Mouse (Mus musculus) heart, embryonic 12.5 days (tissue): Measurements from ENCODE around the gene Slc10a7. TPM values are rescaled to one million over a fixed set of nuclear protein-coding genes. Genes with fewer than 3 reads are reported as not detected.

Experiments
- ATAC-seq: fragments of 200-750 bp; cut with Nextera tagmentation; 2 replicates; pipeline ENCODE4 v1.8.0; 2017; ENCODE audit warnings: moderate TSS enrichment, moderate library complexity; ENCODE audit not compliant: insufficient number of reproducible peaks, low FRiP score
- H3K27ac ChIP-seq: fragments of 300-500 bp; sonication (generic); 2 replicates; pipeline ENCODE4 v1.5.1; 2016; ENCODE audit warnings: mild to moderate bottlenecking, moderate library complexity; ENCODE audit not compliant: poor library complexity, severe bottlenecking
- H3K27me3 ChIP-seq: fragments of 300-500 bp; sonication (generic); replicated peaks from 2 replicates; pipeline ENCODE4 v1.6.1; 2016; ENCODE audit warnings: mild to moderate bottlenecking, moderate library complexity
- H3K36me3 ChIP-seq: fragments of 300-500 bp; sonication (generic); 2 replicates; pipeline ENCODE4 v1.6.1; 2016; ENCODE audit warnings: mild to moderate bottlenecking, moderate library complexity
- H3K4me1 ChIP-seq: fragments of 300-500 bp; sonication (generic); replicated peaks from 2 replicates; pipeline ENCODE4 v1.6.1; 2016; ENCODE audit warnings: mild to moderate bottlenecking
- H3K4me2 ChIP-seq: fragments of 300-500 bp; sonication (generic); 2 replicates; pipeline ENCODE4 v1.6.1; 2016; ENCODE audit warnings: mild to moderate bottlenecking, moderate library complexity
- H3K4me3 ChIP-seq: fragments of 300-500 bp; sonication (generic); 2 replicates; pipeline ENCODE4 v1.5.1; 2016; ENCODE audit warnings: mild to moderate bottlenecking
- H3K9ac ChIP-seq: fragments of 300-500 bp; sonication (generic); 2 replicates; pipeline ENCODE4 v1.6.1; 2016; ENCODE audit warnings: mild to moderate bottlenecking, moderate library complexity
- H3K9me3 ChIP-seq: fragments of 300-500 bp; sonication (generic); replicated peaks from 2 replicates; pipeline ENCODE4 v1.6.1; 2016; ENCODE audit warnings: mild to moderate bottlenecking, moderate library complexity
- WGBS: fragments of 180-500 bp; shearing (Covaris S2); methylation state at CpG from one replicate; pipeline ENCODE4 v1.1.7; 2016; 5-methylcytosine and 5-hydroxymethylcytosine counted together
- polyA plus RNA-seq: library from polyadenylated mRNA; unstranded; fragments of >200 nt; fragmentation: Nextera tagmentation; extraction: Ambion mirVana; gene quantifications from 2 replicates; pipeline ENCODE4 v1.2.1, GENCODE M21; 2016

Gene Slc10a7
- polyA plus RNA-seq, 1 experiment from 2014 or later: 12.9 TPM

DNA sequence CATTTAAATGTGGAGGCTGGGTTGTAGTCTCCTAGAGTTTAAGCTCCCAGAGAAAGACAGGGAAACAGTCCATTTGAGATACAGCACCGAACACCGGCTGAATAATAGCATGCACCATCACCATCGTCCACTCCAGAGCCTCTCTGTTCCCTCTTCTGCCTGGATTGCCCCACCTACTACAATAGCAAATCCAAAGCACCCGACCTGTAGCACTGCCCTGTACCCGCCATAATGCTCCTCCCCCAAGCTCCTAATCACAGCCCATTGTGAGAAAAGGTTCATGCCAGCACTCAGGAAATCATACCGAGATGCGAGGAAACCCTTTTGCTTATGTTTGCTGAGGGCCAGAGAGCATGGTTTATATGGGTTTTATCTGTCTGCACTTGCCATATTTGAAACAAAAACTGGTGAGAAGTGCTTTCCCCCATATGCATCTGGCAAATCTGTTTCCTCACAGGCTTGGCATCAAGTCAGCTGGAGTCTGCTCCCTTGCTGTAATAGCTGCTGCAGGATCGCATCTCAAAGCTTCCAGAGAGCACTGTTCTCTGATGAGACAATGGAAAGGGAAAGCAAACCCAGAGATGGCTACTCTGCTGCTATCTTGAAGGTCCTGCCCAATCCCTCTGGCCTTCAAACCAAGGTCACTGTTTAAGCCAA is 138.0 kb downstream of the Slc10a7 start:
- Histone ChIP-seq H3K9me3 (peaks cover 5% of the 10 kb centered on the region), H3K4me2 (no peak overlapping the region), H3K36me3 (peaks cover 4% of the 10 kb centered on the region; the same call in 1 of the 2 replicates), H3K4me3 (no peak overlapping the region), H3K27me3 (no peaks in the 10 kb centered on the region), H3K27ac (no peak overlapping the region), H3K9ac (no peak overlapping the region), H3K4me1 (peaks cover 13% of the 10 kb centered on the region)
- ATAC-seq: no peak
- 57% methylated on average over 8 of the region's 8 CpGs for WGBS

- WGBS: 60% methylated on average over 4 of the region's 4 CpGs
- Histone ChIP-seq H3K27me3 (no peaks in the 10 kb centered on the region), H3K9me3 (peaks cover 5% of the 10 kb centered on the region), H3K36me3 (peaks cover 4% of the 10 kb centered on the region; the same call in 1 of the 2 replicates), H3K4me3 (no peak overlapping the region), H3K4me1 (peaks cover 17% of the 10 kb centered on the region), H3K27ac (no peak overlapping the region), H3K9ac (no peak overlapping the region), H3K4me2 (no peak overlapping the region)
- no peak for ATAC-seq
Measured at GRCm38 (mm10) chr8:78647846-78648245, 138.7 kb downstream of the Slc10a7 start.

- H3K36me3 ChIP-seq: peaks cover 4% of the 10 kb centered on the region; the same call in 1 of the 2 replicates
- 42% methylated on average over 7 of the region's 7 CpGs for WGBS
- H3K9ac ChIP-seq: no peak overlapping the region
- no peak overlapping the region for H3K4me3 ChIP-seq
- ATAC-seq: no peak
- peaks cover 22% of the 10 kb centered on the region for H3K4me1 ChIP-seq
- H3K27me3 ChIP-seq: no peaks in the 10 kb centered on the region
- H3K27ac ChIP-seq: no peak overlapping the region
- H3K9me3 ChIP-seq: peaks cover 5% of the 10 kb centered on the region
- no peak overlapping the region for H3K4me2 ChIP-seq
Measured at GRCm38 (mm10) chr8:78648918-78649317, 139.8 kb downstream of the Slc10a7 start.

DNA sequence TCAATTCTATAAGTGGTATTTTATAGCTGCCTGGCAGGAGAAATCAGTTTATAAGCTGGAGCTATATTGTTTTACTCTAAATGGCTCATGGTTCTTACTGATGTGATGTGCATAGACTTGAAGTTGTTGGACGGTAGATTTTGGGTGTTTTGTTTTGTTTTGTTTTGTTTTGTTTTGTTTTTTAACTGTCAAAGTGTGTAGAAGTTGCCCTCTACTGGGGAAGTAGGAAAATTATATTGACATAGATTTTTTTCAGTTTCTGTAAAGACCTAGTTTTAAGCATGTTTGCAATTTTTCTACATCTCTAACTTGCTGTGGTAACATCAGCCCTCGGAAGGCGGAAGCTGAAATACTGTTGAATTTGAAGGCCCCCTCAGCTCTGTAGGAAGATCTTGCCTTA is 142.5 kb downstream of the Slc10a7 start:
- Histone ChIP-seq H3K4me3 (no peak overlapping the region), H3K9me3 (no peaks in the 10 kb centered on the region), H3K9ac (no peak overlapping the region), H3K36me3 (no peaks in the 10 kb centered on the region), H3K27ac (no peak overlapping the region), H3K27me3 (no peaks in the 10 kb centered on the region), H3K4me1 (peaks cover 25% of the 10 kb centered on the region), H3K4me2 (no peak overlapping the region)
- 77% methylated on average over 3 of the region's 3 CpGs for WGBS
- no peak for ATAC-seq

- Histone ChIP-seq H3K27ac (no peak overlapping the region; the same call in 1 of the 2 replicates), H3K36me3 (peaks cover 5% of the 10 kb centered on the region), H3K9ac (no peak overlapping the region), H3K4me1 (peaks cover 16% of the 10 kb centered on the region; the same call in 1 of the 2 replicates), H3K4me3 (no peak overlapping the region), H3K4me2 (no peak overlapping the region), H3K9me3 (no peaks in the 10 kb centered on the region), H3K27me3 (no peaks in the 10 kb centered on the region)
- 53% methylated on average over 1 of the region's 1 CpGs for WGBS
- ATAC-seq: no peak
Measured at GRCm38 (mm10) chr8:78655351-78656045, 146.4 kb downstream of the Slc10a7 start.

DNA sequence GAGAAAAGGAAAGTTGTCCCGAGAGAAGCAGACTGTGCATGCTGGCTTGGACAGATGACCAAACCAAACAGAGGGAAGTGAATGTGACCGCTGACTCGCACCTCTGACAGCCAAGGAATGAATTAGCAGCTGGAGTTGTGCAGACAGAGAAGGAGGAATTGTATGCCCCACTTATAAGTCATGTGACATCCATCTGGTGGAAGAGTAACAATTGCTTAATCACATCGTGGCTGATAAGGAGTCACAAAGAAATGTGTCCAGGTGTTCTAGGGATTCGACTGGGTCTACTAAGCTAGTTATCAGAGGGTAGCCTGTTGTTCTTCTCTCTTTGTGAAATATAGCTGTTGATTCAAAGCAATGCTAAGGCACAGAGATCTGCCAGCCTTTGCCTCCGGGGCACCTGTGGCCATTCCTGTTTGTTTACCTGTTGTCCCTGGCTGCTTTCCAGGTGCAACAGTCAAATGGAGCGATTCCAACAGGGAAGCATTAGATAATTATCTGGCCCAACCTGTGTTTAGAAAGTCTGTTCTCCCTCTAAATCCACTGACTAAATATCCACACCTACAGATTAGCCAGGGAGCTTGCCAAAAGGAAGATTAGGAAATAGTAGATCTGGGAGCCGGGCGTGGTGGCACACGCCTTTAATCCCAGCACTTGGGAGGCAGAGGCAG is 147.7 kb downstream of the Slc10a7 start:
- H3K4me3 ChIP-seq: no peak overlapping the region
- 73% methylated on average over 10 of the region's 10 CpGs for WGBS
- no peaks in the 10 kb centered on the region for H3K9me3 ChIP-seq
- no peaks in the 10 kb centered on the region for H3K27me3 ChIP-seq
- no peak for ATAC-seq
- no peak overlapping the region for H3K27ac ChIP-seq
- H3K9ac ChIP-seq: no peak overlapping the region
- peaks cover 6% of the 10 kb centered on the region for H3K36me3 ChIP-seq
- H3K4me2 ChIP-seq: no peak overlapping the region
- H3K4me1 ChIP-seq: peaks cover 16% of the 10 kb centered on the region; the same call in 1 of the 2 replicates

DNA sequence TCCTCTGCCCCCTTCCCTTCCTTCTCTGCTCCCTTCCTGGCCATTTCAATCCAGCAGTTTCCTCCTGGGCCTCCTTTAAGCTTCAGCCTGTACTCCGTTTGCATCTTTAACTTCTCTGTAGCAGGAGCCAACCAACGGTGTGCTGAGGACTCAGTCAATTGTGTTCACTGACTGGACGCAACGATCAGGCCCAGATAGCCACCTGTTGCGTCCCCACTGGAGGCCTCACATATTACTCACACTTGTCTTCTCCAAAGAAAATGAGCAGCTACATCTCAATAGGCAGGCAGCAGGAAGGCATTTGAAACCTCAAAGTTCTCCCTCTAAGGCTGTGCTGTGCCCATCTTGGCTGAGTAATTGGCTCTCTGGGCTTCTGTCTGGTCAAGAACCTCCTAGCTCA is 149.0 kb downstream of the Slc10a7 start:
- Histone ChIP-seq H3K4me1 (peaks cover 8% of the 10 kb centered on the region; the same call in 1 of the 2 replicates), H3K4me3 (no peak overlapping the region), H3K9me3 (no peaks in the 10 kb centered on the region), H3K27ac (no peak overlapping the region), H3K9ac (no peak overlapping the region), H3K36me3 (peaks cover 6% of the 10 kb centered on the region), H3K27me3 (no peaks in the 10 kb centered on the region), H3K4me2 (no peak overlapping the region)
- 79% methylated on average over 5 of the region's 5 CpGs for WGBS
- no peak for ATAC-seq

DNA sequence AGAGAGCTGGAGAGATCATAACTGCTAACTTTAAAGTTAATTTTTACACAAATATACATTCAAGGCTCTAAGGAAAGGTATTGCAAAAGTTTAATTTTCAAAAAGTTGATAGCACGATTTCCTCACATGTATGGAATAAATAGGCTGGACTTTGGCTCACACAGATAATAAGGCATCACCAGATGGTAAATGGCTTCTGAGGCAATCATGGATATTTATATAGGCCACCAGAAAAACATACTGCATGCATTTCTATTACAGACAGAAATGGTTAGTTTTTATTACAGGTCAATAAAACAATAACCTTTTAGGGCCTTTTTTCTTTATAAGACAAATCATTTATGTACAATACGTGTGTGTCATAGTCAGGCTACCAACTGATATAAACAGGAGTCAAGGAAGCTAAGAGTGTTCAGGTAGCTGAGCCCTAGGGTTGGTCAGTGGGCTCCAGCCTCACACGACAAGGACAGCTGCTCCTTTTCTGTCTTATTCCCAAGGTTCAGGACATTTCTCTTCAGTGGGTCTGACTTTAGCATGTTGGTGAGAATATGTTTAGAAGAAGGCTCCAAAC is 150.6 kb downstream of the Slc10a7 start:
- no peak overlapping the region for H3K4me2 ChIP-seq
- H3K27ac ChIP-seq: no peak overlapping the region
- 91% methylated on average over 3 of the region's 3 CpGs for WGBS
- no peak overlapping the region for H3K4me3 ChIP-seq
- ATAC-seq: no peak
- no peaks in the 10 kb centered on the region for H3K9me3 ChIP-seq
- no peak overlapping the region for H3K9ac ChIP-seq
- peaks cover 7% of the 10 kb centered on the region; the same call in 1 of the 2 replicates for H3K4me1 ChIP-seq
- no peaks in the 10 kb centered on the region for H3K27me3 ChIP-seq
- H3K36me3 ChIP-seq: peaks cover 6% of the 10 kb centered on the region

GRCm38 (mm10) chr8:78664306-78664940 is 155.3 kb downstream of the Slc10a7 start:
- ATAC-seq: no peak
- H3K36me3 ChIP-seq: peaks cover 8% of the 10 kb centered on the region
- H3K9me3 ChIP-seq: no peaks in the 10 kb centered on the region
- H3K4me1 ChIP-seq: no peaks in the 10 kb centered on the region
- WGBS: 81% methylated on average over 12 of the region's 12 CpGs
- no peak overlapping the region for H3K4me3 ChIP-seq
- H3K4me2 ChIP-seq: no peak overlapping the region
- no peak overlapping the region for H3K9ac ChIP-seq
- no peak overlapping the region for H3K27ac ChIP-seq
- H3K27me3 ChIP-seq: no peaks in the 10 kb centered on the region

DNA sequence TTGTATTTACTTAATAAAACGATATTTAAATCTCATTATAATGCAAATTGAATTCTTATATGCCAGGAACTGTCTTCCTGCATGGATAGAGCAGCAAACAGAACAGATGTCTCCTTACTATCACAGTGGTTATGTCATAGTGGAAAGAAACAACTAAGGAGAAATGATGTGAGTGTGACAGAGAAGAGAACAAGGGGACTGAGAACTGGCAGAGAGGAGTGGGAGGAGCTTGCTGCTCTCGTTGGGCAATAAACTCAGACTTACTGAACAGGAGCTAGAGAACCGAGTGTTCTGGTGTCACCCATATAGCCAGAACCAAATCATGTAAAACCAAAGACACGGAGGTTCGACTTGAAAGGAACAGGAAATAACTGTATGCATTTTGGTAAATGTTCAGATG is 158.3 kb downstream of the Slc10a7 start:
- WGBS: 89% methylated on average over 5 of the region's 5 CpGs
- no peak for ATAC-seq
- Histone ChIP-seq H3K4me1 (no peaks in the 10 kb centered on the region), H3K36me3 (peaks cover 12% of the 10 kb centered on the region), H3K9me3 (peaks cover 5% of the 10 kb centered on the region; the same call in 1 of the 2 replicates), H3K27me3 (no peaks in the 10 kb centered on the region), H3K4me3 (no peak overlapping the region), H3K4me2 (no peak overlapping the region), H3K27ac (no peak overlapping the region), H3K9ac (no peak overlapping the region)
